Mouse (Mus musculus) Muller cell, postnatal 12 days (primary cell): ENCODE measurements around the gene Cux2.

Experiments used
- DNase-seq: peaks from one replicate; pipeline ENCODE4 v3.0.0-alpha.2; 2015; ENCODE audit errors: inconsistent ontology term

Gene Cux2

GRCm38 (mm10) chr5:122050017-122050831 lies at the start of gene Cux2:
Cux2 (minus strand) TSS chr5:122050102.
- peak; percentile 86 for DNase-seq

DNA sequence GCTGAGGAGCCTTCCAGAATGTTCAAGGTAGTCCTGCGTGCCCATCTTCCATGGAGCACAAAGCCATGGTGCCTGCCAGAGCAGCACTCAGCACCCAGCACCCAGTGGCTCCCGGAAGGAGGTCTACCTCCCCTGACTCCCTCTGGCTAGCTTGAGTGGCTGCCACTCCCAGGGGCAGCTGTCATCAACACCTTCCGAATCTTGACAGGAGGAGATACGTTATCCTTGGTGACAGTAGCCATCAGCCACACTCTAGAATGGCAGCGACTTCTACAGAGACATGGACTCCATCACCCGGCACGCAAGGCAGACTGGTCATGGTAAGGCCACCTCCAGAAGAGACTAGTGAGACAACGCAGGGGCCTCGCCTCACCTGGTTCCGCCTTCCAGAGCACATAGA lies 44.5 kb upstream of the Cux2 start:
- no peak for DNase-seq

DNA sequence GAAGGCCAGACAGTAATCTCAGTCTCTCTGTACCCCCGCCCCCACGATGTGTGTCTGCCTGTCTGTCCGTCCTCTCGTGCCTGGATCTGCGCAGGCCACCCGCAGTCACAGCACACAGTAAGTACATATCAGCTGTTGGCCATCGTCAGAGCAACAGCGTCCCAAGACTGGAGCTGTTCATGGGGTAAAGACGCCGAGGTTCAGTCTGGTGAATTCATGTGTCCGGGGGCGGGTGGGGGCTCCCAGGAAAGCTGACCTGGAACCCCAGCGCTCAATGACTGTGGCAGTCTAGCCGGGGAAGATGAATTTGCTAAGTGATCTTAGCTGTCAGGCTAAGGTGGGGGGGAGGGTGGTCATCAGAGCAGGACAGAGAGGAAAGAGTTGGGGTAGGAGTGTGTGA lies 43.8 kb upstream of the Cux2 start:
- no peak for DNase-seq

GRCm38 (mm10) chr5:122092794-122093193 lies 42.9 kb upstream of the Cux2 start:
- DNase-seq = peak; percentile 88

DNA sequence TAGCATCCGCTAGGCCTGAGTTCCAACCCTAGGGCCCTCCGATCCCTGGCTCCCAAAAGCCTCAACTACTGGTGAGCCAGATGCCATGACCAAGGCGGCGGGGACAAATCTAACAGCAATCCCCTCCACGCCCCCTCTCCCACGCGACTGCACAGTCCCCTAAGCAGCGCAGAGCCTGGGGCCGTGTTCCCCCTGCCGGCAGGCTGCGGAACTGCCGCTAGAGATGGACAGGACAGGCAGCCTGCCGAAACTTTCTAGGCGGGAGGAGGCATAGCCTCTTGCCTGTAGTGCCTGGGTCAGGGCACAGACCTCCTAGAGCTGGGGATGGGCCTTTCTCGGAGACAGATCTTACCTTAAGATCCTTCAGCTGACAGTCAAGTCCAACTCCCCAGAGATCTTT lies 41.2 kb upstream of the Cux2 start:
- peak; percentile 44 for DNase-seq

GRCm38 (mm10) chr5:122089664-122090063 lies 39.8 kb upstream of the Cux2 start:
- no peak for DNase-seq

GRCm38 (mm10) chr5:122088917-122089316 lies 39.0 kb upstream of the Cux2 start:
- peak; percentile 76 for DNase-seq

GRCm38 (mm10) chr5:122086121-122086520 lies 36.2 kb upstream of the Cux2 start:
- DNase-seq = no peak

- no peak for DNase-seq
Measured at GRCm38 (mm10) chr5:122085291-122085690, 35.4 kb upstream of the Cux2 start.

GRCm38 (mm10) chr5:122084470-122084869 lies 34.6 kb upstream of the Cux2 start:
- no peak for DNase-seq

DNA sequence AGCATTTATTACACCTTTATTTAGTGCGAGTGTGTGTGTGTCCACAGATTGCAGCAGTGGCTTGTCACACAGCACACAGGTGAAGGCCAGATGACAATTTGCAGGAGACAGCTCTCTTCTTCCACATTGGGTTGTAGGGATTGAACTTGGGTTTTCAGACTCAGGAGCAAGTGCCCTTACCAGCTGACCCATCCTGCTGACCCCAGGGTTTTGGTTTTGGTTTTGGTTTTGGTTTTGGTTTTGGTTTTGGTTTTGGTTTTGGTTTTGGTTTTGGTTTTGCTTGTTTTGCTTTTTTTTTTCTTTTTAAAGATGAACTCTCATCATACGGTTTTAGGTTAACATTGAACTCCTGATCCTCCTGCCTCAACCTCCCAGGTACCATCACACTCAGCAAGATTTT lies 33.4 kb upstream of the Cux2 start:
- no peak for DNase-seq

- DNase-seq = no peak
Measured at GRCm38 (mm10) chr5:122081471-122081870, 31.6 kb upstream of the Cux2 start.

DNA sequence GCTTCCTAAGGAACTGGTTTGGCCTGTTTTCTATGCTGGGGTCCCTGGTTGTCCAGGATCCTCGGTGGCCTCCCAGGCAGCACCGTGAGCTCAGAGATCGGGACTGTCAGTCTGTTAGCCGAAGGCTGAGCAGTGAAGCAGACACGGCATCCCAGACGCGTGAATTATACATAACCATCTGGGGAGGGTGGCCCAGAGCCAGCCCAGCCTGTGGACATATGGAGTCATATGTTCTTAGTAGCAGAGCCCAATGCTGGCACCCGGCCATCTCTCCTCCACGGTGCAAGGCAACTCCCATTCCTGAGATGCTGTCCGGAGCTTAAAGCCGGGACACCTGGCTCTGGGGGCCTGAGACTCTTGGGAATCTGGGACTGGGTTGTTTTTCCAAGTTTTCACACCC lies 31.0 kb upstream of the Cux2 start:
- DNase-seq = no peak

DNA sequence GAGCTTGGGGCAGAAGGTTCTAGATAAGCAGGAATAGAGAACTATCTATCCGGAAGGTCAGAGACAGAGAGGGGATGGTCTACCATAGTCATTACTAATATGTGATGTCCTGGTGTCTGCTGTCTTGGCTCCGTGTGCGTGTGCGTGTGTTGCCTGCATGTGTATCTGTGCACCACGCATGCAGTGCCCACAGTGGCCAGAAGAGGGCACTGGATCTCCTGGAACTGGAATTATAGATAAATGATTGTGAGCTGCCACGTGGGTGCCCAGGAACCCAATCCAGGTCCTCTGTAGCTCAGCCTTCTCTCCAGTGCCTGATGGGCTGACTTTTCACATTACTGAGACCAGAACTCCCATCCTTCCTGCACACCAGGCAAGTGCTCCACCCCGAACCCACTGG lies 29.9 kb upstream of the Cux2 start:
- DNase-seq = no peak

GRCm38 (mm10) chr5:122077244-122077643 lies 27.3 kb upstream of the Cux2 start:
- no peak for DNase-seq

DNA sequence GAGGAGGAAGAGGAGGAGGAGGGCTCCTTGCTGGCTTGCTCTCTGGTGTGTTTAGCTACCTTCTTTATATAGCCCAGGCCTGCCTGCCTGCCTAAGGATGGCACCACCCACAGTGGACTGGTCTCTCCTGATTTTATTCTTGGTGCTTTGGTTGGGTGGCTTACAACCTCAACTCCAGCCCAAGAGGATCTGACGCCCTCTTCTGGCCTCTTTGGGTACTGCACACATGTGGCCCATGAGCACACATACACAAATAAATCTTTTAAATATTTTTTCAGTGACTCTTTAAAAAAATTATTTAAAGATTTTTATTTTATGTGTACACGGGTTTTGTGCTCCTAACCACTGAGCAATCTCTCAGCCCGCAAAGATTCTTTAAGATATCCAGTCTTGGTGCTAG lies 25.8 kb upstream of the Cux2 start:
- no peak for DNase-seq

DNA sequence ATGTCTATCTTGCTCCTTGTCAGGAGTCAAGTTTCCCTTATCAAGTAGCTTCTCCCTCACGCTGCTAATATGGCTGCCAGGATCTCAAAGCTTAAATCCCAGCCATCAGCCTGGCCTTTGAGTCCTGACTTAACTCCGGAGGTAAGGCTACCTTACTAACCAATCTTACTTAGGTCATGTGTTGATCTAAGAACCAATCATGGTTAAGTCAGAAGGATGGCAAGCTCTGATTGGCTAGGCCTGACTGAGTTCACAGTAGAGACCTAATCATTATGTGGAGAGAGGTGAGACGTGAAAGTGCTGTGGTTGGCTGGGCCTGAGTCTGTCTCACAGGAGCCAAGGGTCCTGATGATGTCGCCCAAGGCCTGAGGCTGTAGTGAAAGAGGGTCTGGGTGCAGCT lies 22.1 kb upstream of the Cux2 start:
- no peak for DNase-seq

DNA sequence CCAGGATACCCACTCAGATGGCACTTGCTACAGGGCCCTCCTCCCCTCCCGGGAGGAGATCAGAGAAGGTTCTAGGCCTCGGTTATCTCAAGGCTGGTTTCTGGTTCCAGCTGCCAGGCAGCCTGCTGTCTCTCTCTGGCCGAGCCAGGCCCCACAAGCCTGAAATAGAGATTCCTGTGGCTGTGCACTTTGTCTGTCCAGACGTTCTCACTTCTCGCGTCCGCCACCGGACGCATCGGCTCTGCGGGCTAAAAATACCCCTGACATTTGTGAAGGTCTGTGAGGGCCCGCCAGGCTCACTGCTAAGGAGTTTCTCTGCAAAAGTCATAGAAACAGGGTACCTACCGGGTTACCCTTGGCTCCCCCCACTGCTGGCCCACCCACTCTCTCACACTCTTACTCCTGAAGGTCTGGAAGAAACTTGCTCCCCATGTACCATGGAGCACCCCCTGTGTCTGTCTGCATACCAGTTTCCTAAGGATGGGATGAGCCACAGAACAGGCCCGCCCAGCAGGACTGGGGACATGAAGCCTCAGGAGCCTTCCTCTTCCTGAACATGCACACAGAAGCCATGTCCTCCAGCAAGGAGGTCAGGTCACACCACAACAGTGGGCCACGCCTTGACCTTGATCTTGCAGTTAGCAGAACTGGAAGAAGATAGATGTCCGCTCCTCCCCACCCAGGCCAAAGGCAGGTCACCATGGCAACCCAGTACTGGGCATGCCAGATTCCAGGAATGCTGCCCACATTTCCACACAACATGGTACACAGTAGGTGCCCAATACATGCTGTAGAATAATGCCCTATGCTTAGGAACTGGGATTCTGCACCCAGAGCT lies 21.3 kb upstream of the Cux2 start:
- no peak for DNase-seq

DNA sequence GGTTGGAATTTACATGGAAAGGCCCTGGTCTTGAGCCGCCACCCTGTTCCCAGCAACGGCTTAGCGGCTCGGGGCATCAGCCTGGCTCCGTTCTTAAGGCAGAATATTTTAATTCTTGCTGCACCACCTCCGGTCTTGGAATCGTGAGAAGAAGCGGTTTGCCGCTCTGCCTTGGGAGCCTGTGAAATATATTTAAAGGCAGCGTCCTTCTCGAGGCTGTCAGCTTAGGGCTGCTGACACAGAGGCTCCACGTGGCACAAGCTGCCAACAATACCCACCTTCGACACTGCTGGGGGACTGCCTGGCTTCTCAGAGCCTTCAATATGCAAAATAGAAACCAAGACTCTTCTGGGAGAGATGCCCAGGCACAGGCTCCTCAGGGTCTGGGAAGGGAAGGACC lies 18.7 kb upstream of the Cux2 start:
- DNase-seq = no peak

- no peak for DNase-seq
Measured at GRCm38 (mm10) chr5:122063204-122063933, 13.5 kb upstream of the Cux2 start.

DNA sequence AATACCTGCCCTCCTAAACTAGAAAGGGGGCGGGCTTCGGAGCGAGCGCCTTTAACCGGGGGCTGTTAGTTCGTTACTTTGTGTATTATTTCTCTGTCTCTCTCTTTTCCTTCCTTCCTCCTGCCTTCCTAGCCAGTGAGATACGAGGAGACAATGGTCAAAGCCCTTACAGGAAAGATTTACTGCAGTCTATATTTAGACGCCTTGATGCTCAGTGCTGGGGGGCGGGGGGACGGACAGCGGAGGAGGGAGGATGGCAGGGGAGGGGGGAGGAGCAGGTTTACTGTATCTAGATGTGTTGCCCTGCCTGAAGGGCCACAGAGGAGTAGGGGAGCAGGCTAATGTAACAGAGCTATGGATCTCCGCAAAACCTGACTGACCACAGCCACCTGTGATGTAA lies 12.6 kb upstream of the Cux2 start:
- DNase-seq = no peak

GRCm38 (mm10) chr5:122060767-122061333 lies 10.9 kb upstream of the Cux2 start:
- no peak for DNase-seq
